ENCODE assay signal across 10 mouse cellular contexts in genomic region chr7:44957183-44957835, GRCm38 (mm10). TPM values are rescaled to one million over a fixed set of nuclear protein-coding genes. Genes with fewer than 3 reads are reported as not detected.
DNase-seq lines count a peak whose midpoint lies in the region; ATAC-seq lines count a peak whose summit lies in the region.
"Had no signal": no experiment of that assay in that cellular context is flagged by ENCODE, and none has a peak within 500 bp of the region (broad histone marks: within the 10 kb centered on the region; RNA-seq: fewer than 3 reads in every experiment).

No protein-coding gene starts in this region.

- WGBS in heart, embryonic 12.5 days: 69% methylated on average over 20 of the region's 20 CpGs
- WGBS in neural tube, embryonic 13.5 days: 72% methylated on average over 20 of the region's 20 CpGs

- intact Hi-C loops in heart, postnatal 14 days (cut with DNase I): loop anchor here (5.0 to 10.0 kb wide), 2 partner anchors 35 to 233 kb away; no protein-coding TSS in a partner anchor

- H3K4me3 ChIP-seq in heart, embryonic 12.5 days: no peak overlapping the region
- H3K4me3 ChIP-seq in neural tube, embryonic 13.5 days: no peak overlapping the region
- H3K4me3 ChIP-seq: forebrain, embryonic 15.5 days; megakaryocyte, embryonic 14.5 days had no signal

- no peak for ATAC-seq in heart, embryonic 12.5 days (ENCODE audit: insufficient number of reproducible peaks, low FRiP score)
- ATAC-seq in neural tube, embryonic 13.5 days (ENCODE audit: low read depth): no peak
- ATAC-seq: forebrain, embryonic 15.5 days had no signal

- H3K4me2 ChIP-seq in heart, embryonic 12.5 days: no peak overlapping the region
- no peak overlapping the region for H3K4me2 ChIP-seq in neural tube, embryonic 13.5 days
- H3K4me2 ChIP-seq: forebrain, embryonic 15.5 days had no signal

- peak; percentile 99 for DNase-seq in heart, adult 11 months
- DNase-seq in neural tube, embryonic 10.5 days (ENCODE audit: extremely low spot score, low spot score): no peak
- peak; percentile 65 to 71 for DNase-seq in heart, postnatal 14 days
- DNase-seq in testis, postnatal 10 days (ENCODE audit: low spot score): peak; percentile 57
- no peak for DNase-seq in spleen, adult 12 weeks (ENCODE audit: low spot score)
- DNase-seq in layer of hippocampus, adult 18-20 months (ENCODE audit: low spot score in 2 of 2): no peak

- H3K9ac ChIP-seq in heart, embryonic 12.5 days: no peak overlapping the region
- H3K9ac ChIP-seq in neural tube, embryonic 13.5 days: 0 out of 2 replicates have a peak overlapping the region, but pooled peaks have one; percentile 23
- H3K9ac ChIP-seq: forebrain, embryonic 15.5 days had no signal

- no peaks in the 10 kb centered on the region for H3K27me3 ChIP-seq in heart, embryonic 12.5 days (replicated peaks)
- peaks cover 9% of the 10 kb centered on the region for H3K27me3 ChIP-seq in neural tube, embryonic 13.5 days

- H3K9me3 ChIP-seq in heart, embryonic 12.5 days (replicated peaks): no peaks in the 10 kb centered on the region
- H3K9me3 ChIP-seq in neural tube, embryonic 13.5 days: no peaks in the 10 kb centered on the region
- H3K9me3 ChIP-seq: forebrain, embryonic 15.5 days; megakaryocyte, embryonic 14.5 days had no signal

- H3K27ac ChIP-seq in heart, embryonic 12.5 days (ENCODE audit: poor library complexity, severe bottlenecking): no peak overlapping the region
- H3K27ac ChIP-seq in neural tube, embryonic 13.5 days (replicated peaks): peak overlapping the region; percentile 46; the same call in 1 of the 2 replicates
- H3K27ac ChIP-seq: forebrain, embryonic 15.5 days had no signal

- H3K4me1 ChIP-seq in heart, embryonic 12.5 days (replicated peaks): peaks cover 8% of the 10 kb centered on the region
- peaks cover 21% of the 10 kb centered on the region for H3K4me1 ChIP-seq in neural tube, embryonic 13.5 days (replicated peaks)

- peaks cover 19% of the 10 kb centered on the region for H3K36me3 ChIP-seq in heart, embryonic 12.5 days
- H3K36me3 ChIP-seq in neural tube, embryonic 13.5 days: peaks cover 40% of the 10 kb centered on the region

RNA-seq across cellular contexts. Expression of gene Tsks, which starts 14.3 kb away (rescaled TPM):
- polyA plus RNA-seq in heart, embryonic 12.5 days (2016; fragmentation: Nextera tagmentation; extraction: Ambion mirVana): 0.19 TPM in 1 of 2 replicates, not detected in the other
- polyA plus RNA-seq in neural tube, embryonic 13.5 days (2015; fragmentation: Nextera tagmentation; extraction: Ambion mirVana): 0.22 TPM in 1 of 2 replicates, not detected in the other
- total RNA-seq in heart, postnatal 14 days (2021): not detected
- 1 to 10 TPM in 1 of 2 experiments, under 1 TPM in 1; 0.79 to 1.2 TPM for total RNA-seq in layer of hippocampus, adult 18-20 months (2021)
- polyA plus RNA-seq: forebrain, embryonic 15.5 days had no signal

RNA-seq across cellular contexts. Expression of gene Cpt1c, which starts 17.3 kb away (rescaled TPM):
- 10.7 and 11.5 TPM in 2 replicates for polyA plus RNA-seq in heart, embryonic 12.5 days (2016; fragmentation: Nextera tagmentation; extraction: Ambion mirVana)
- 47.3 and 54.9 TPM in 2 replicates for polyA plus RNA-seq in neural tube, embryonic 13.5 days (2015; fragmentation: Nextera tagmentation; extraction: Ambion mirVana)
- total RNA-seq in heart, postnatal 14 days (2021): 1 to 10 TPM; 3.1 to 3.5 TPM
- total RNA-seq in layer of hippocampus, adult 18-20 months (2021): 100 to 1,000 TPM; 129 to 136 TPM

RNA-seq across cellular contexts. Expression of gene Ap2a1, which starts 28.0 kb away (rescaled TPM):
- polyA plus RNA-seq in heart, embryonic 12.5 days (2016; fragmentation: Nextera tagmentation; extraction: Ambion mirVana): 74.5 and 77.2 TPM in 2 replicates
- polyA plus RNA-seq in neural tube, embryonic 13.5 days (2015; fragmentation: Nextera tagmentation; extraction: Ambion mirVana): 115 and 116 TPM in 2 replicates
- 10 to 100 TPM; 74.5 to 82.2 TPM for total RNA-seq in heart, postnatal 14 days (2021)
- total RNA-seq in layer of hippocampus, adult 18-20 months (2021): 100 to 1,000 TPM; 288 to 294 TPM

RNA-seq across cellular contexts. Expression of gene Prmt1, which starts 29.1 kb away (rescaled TPM):
- polyA plus RNA-seq in heart, embryonic 12.5 days (2016; fragmentation: Nextera tagmentation; extraction: Ambion mirVana): 377 and 394 TPM in 2 replicates
- 612 and 623 TPM in 2 replicates for polyA plus RNA-seq in neural tube, embryonic 13.5 days (2015; fragmentation: Nextera tagmentation; extraction: Ambion mirVana)
- total RNA-seq in heart, postnatal 14 days (2021): 100 to 1,000 TPM; 119 to 128 TPM
- total RNA-seq in layer of hippocampus, adult 18-20 months (2021): 100 to 1,000 TPM; 172 to 183 TPM

RNA-seq across cellular contexts. Expression of gene Irf3, which starts 40.1 kb away (rescaled TPM):
- polyA plus RNA-seq in heart, embryonic 12.5 days (2016; fragmentation: Nextera tagmentation; extraction: Ambion mirVana): 59.5 and 60.8 TPM in 2 replicates
- 60.3 and 67.3 TPM in 2 replicates for polyA plus RNA-seq in neural tube, embryonic 13.5 days (2015; fragmentation: Nextera tagmentation; extraction: Ambion mirVana)
- total RNA-seq in heart, postnatal 14 days (2021): 10 to 100 TPM; 36.5 to 40.2 TPM
- total RNA-seq in layer of hippocampus, adult 18-20 months (2021): 10 to 100 TPM; 41.5 to 43.7 TPM

Comparison
In these comparisons a context has a peak if more than half of its experiments do, and no peak if none do; other contexts are left out.
1. DNase-seq: peak in heart, adult 11 months (single experiment), heart, postnatal 14 days (2 of 2) and testis, postnatal 10 days (single experiment); none in neural tube, embryonic 10.5 days (single experiment), spleen, adult 12 weeks (single experiment) and layer of hippocampus, adult 18-20 months (0 of 2).
2. RNA of gene Cpt1c, which starts 17.3 kb away (total RNA-seq): 129 to 136 TPM in layer of hippocampus, adult 18-20 months; 3.1 to 3.5 TPM in heart, postnatal 14 days; every median in the first group is over 10 times any median in the second.